Mouse (Mus musculus) urinary bladder, postnatal 36 days (tissue): ENCODE data around the gene Etv5.
"Not testable (repeated sequence)": the region's sequence is repeated elsewhere in the genome, so short reads cannot be mapped to it uniquely, and the experiment has no call there.

Experiments
- DNase-seq, 2 experiments: peaks; one replicate each; pipeline ENCODE4 v3.0.0; 2022; ENCODE audit warnings: low spot score in 2 of 2, mixed read lengths in 1 of 2

Gene Etv5

DNA sequence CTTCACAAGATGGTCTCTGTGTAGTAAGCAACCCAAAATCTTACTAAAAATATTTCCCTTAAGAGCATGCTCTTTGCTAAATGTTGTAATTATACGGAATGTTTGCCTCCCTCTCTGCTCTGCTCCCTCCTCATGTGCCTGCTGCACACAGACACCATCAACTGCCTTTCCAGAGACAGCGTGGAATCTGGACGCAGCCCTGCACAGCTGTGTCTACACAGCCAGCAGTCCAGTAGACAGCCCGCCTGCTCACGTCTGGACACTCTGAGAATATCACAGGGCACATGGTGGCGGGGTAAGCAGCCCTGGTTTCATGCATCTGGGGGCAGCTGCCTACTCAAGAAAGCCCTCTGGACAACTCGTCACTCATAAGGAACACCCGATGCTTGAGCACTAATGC, 43.1 kb downstream of the Etv5 start:
- no peak for DNase-seq

GRCm38 (mm10) chr16:22395093-22395844, 44.2 kb downstream of the Etv5 start:
- no peak for DNase-seq

GRCm38 (mm10) chr16:22390348-22390897, 49.1 kb downstream of the Etv5 start:
- no peak for DNase-seq

DNA sequence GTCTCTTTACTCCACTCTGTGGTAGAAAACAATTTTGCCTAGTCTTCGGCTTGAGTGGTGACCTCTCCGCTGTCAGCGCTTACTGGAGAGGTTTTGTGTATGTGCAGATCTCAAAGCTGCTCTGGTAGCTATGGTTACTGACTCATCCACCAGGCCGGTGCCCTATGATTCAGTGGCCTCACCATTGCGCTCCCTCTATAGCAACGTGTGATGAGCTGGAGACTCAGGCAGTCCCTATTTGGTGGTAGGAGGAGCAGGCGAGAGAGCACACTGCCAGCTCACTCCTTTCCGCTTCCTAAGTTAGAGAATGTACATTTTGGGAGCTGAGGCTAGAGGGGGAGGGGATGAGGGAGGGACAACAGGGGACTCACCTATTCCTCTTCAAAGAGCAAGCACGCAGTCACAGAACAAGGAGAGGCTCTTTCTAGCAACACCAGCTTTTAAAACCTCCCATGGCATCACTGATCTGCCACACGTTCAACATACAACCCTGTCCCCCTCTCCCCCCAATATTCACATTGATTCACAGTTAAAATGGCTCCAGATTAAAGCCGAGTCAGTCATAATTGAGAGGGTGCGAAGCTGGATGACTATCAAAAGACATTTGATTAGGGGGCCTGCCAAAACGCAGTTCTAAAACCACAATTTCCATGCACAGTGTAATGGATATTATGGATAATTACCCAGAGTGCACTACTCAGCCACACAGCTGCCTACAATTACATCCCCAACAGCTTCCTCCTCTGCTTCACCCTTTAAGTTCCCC, 50.2 kb downstream of the Etv5 start:
- no peak for DNase-seq

DNA sequence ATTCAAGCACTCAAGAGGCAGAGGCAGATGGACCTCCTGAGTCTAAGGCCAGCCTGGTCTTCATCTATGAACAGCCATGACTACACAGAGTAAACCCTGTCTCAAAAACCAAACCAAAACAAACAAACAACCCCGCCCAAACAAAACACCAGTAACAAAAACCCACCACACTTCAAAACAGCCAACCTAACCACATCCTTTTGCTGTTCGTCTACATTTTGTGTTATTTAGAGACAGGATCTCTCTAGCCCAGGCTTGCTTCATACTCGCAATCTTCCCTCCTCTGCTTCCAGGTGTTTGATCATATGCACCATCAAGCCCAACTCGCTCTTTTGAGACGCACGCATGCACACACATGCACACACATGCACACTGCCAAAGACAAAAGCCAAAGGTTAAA, 51.8 kb downstream of the Etv5 start:
- no peak for DNase-seq

DNA sequence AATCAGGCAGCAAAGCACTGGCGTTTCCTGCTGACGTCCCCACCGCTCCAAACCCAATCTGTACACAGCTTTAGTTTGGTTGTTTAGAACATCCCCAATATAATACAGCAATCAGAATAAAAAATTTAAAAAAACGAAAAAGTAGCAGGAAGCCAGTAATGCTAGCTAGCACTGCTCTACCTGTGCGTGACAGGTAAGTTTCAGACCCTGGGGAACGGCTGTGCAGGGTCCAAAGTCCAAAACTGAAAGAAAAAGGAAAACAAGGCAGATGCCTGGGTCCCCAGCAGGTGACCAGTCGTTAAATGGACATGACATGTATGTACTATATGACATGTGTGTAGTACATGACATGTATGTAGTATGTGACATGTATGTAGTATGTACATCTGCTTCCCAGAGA, 57.5 kb downstream of the Etv5 start:
- DNase-seq, result not testable (repeated sequence)

DNA sequence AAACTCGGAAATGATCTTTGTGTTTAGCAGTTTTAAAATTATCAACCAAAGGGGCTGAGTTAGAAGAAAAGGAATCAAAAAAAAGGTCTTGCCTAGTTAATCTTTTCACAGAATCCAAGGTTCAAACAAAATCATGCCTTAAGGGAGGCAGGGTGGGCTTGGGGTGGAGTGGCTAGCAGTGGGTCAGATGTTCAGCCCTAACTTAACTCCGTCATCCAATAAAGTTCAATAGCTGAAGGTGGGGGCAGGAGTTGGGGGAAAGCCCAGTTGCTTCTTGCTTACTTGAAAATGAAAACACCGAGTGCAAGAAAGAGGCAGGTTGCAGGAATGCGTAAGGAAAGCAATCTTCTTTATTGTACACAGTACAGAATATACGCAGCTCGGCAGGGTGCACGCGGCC, 58.5 kb downstream of the Etv5 start:
- DNase-seq, result no peak

DNA sequence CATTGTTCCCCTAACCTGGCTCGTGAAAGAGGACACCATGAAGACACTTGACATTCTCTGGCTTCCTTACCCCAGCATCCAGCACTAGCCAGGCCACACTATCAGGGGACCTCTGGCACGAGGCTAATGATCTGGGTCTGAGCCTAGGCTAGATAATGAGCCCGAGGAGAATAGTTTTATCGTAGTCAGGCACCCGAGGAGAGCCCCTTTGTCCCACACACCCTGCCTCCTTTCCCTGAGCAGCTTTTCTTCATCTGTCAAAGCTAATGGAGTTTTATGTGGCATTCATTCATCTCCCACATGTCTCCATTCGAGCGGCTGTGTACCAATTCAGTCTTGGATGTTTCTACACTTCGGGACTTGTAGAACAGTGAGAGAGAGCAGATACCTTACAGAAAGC, 59.5 kb downstream of the Etv5 start:
- DNase-seq, result no peak

DNA sequence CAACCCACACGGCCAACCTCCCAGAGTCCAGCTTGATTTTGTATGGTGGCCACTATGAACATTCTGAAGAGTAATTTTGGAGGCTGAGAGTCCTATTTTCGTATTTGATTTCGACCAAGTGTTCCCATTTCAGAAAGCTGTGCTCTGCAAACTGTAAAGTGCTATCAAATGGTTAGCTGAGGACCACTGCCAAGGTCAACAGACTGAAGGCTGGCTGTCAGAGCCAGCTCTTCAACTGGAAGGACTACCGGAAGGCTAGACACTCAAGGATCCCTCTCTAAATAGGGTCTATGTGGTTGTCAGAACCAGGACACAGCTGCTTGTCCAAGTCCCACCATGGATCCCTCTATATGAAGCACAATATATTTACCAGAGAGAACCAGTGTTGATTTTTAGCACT, 60.2 kb downstream of the Etv5 start:
- no peak for DNase-seq

- no peak for DNase-seq
Observed at GRCm38 (mm10) chr16:22377714-22378113, 61.8 kb downstream of the Etv5 start.

DNA sequence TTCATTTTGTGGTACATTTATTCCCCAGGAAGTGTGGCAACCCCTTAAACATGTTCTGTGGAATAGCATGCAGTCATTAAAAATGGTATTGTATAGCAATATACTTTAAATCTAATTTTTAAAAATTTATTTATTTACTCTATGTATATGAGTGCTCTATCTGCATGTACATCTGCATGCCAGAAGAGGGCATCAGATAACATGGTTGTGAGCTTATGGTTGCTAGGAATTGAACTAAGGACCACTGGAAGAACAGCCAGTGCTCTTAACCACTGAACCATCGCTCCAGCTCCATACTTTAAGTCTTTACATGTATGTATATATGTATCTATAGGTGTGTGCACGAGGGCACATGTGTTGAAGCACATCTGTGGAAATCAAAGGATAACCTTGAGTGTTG, 64.6 kb downstream of the Etv5 start:
- DNase-seq, result no peak

DNA sequence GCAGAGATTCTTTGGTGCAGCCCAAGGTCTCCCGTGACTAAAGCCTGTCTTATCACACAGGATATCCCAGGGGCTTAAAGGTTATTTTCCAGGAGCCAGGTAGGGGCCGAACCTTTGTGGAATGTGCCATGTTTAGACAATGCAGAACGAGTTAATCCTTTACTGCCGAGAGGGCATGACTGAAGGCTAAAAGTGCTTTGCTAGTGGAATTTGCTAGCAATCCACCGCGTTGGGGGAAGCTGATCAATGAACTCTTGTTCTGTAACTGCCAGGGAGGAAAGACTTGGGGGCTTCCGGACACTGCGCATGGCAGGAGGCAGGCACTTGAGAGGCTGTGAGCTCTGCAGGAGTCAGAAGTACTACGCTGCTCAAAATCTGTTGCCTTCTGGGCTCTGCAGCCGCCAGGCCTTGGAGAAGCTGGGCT, 66.8 kb downstream of the Etv5 start:
- no peak for DNase-seq

- no peak for DNase-seq
Observed at GRCm38 (mm10) chr16:22372225-22372624, 67.3 kb downstream of the Etv5 start.

DNA sequence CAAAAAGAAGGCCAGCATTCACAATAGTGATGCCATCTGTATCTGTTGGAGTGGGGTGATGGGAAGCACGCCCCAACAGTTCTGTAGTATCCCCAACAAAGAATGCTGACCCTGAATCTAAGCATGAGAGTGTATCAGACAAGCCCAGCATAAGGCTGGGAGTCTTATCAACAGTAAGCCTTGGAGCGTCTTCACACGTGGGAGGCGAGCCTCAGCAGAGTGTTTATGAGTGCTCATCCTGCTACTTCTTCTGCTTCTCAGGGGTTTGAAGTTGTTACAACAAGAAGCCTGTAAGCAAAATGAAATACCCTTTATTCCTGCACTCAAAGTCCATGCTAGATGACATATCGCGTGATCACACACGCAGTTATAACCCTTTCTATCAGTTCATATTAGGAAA, 72.4 kb downstream of the Etv5 start:
- DNase-seq, result no peak

DNA sequence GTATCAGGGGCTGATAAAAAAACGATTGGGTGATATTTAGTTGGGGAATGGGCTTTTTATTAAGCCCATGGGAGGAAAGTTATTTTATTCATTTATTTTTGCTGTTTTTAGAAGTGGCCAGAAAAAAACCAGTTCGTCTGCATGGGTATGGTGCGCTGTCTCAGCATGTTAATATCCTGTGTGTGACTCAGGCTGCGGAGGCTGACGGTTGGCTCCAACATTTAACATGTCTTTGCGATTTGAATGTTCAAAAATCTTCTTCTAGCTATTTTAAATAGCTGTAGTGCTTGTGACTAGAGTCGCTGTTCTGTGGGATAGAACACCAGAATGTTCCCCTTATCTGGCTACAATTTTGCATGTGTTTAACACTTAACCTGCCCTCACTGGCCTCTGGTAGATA, 73.5 kb downstream of the Etv5 start:
- DNase-seq, result peak in 1 of 2 experiments; percentile 30

DNA sequence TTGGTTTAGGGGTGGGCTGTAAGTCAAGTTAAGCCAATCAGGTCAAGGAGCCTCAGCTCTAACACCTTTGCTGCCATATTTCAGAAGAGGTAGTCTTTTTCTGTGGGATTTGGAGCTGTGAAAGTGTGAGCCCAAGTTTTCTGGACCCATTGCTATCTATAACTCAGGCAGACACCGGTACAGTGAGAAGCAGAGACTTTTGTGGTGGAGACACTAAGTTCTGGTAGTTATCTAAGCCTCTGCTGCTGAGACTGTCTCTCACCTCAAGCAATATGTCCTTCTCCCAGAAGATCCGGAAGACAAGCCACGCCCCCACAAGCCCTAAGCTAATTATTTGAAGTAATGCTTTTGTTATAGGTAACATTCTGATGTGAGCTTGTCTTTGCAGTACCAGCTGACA, 73.9 kb downstream of the Etv5 start:
- DNase-seq, result no peak

- peak in 1 of 2 experiments; percentile 52 for DNase-seq
Observed at GRCm38 (mm10) chr16:22358701-22359354, 80.7 kb downstream of the Etv5 start.

- DNase-seq, result not testable (repeated sequence)
Observed at GRCm38 (mm10) chr16:22354177-22354576, 85.3 kb downstream of the Etv5 start.

GRCm38 (mm10) chr16:22353639-22354038, 85.9 kb downstream of the Etv5 start:
- no peak for DNase-seq

DNA sequence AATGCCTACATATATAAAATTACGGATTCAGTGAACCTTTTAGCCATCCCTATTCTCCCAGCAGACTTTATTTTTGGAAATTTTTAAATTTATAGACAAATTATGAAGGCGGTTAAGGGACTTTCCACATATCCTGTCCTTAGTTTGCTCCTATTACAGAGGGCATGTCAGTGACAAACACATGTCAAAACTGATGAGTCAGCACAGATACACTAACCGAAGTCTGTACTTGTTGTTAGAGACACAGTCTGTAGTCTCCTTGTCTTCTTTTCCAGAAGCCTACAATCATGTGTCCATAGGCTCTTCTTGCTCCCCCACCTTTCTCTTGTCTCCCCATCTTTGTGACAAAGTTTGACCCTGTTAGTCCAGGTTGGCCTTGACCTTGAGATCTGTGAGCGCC, 88.3 kb downstream of the Etv5 start:
- DNase-seq, result no peak

DNA sequence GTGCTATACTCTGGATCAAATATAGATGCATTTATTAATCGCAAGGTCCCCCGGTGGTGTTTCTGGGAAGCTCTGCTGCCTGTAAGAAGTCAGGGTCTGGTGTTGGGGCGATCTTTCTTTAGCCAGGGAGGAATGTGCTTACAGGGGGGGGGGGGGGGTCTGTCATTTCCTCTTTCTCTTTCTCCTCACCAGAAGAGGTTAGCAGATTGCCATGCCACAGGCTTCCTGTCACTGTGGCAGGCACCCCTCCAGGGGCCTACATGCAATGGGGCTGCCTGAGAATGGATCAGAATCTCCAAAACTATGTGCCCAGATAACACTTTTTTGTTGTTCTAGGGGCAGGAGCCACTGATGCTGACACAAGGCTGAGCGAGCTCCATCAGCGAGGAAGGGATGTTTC, 89.7 kb downstream of the Etv5 start:
- DNase-seq, result no peak

DNA sequence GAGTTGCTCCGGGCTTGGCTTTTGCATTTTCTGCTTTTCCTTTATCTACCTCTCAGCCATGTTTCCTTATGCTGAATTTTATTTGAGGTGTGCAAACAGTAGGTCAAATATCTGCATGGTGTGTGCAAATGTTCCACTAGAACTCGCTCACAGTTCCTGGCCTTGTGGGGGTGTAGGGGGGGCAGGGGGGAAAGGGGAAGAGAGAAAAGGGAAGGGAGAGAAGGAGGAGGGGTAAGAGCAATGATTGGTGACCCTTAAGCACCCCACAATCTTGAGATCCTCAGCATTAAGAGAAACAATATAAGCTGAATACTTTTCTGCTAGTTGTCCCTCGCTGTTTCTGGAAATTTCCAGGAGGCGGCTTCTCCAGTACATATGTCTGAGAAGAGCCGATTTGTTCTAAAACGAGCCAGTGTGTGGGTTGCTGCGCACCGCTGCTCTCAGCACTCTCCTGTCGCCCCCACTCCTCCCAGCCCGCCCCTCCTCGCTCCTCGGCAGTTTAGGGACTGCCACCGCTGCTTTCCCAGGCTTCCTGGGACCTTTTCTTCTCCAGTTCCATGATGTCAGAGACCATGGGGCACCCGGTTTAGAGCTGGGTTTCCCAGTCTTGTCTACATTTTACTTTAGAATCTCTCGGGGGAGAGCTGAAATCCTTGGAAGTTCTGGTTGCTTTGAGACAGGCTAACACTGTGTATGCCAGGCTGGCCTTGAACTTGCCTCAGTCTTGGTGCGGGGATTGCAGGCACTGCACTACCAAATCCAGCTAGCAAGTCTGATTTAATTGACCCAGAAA, 90.8 kb downstream of the Etv5 start:
- no peak for DNase-seq
